Comparison of ENCODE assay signal across 11 mouse cellular contexts in genomic region chr4:95652044-95652443, GRCm38 (mm10).
DNase-seq lines count a peak whose midpoint lies in the region; ATAC-seq lines count a peak whose summit lies in the region.
"Had no signal": no experiment of that assay in that cellular context is flagged by ENCODE, and none has a peak within 500 bp of the region (broad histone marks: within the 10 kb centered on the region; RNA-seq: fewer than 3 reads in every experiment).

No protein-coding gene starts in this region.

- H3K4me1 ChIP-seq in hindbrain, embryonic 12.5 days, result peaks cover 16% of the 10 kb centered on the region
- peaks cover 7% of the 10 kb centered on the region for H3K4me1 ChIP-seq in hindbrain, embryonic 14.5 days (replicated peaks; ENCODE audit: control insufficient read depth, insufficient read depth, low read length)
- H3K4me1 ChIP-seq in embryonic facial prominence, embryonic 12.5 days, result peaks cover 31% of the 10 kb centered on the region
- H3K4me1 ChIP-seq in limb, embryonic 13.5 days, result peaks cover 36% of the 10 kb centered on the region

- ATAC-seq in hindbrain, embryonic 12.5 days (ENCODE audit: low FRiP score), result no peak
- ATAC-seq in hindbrain, embryonic 14.5 days (ENCODE audit: low FRiP score), result no peak
- peak; percentile 67; the same call in 1 of the 2 replicates for ATAC-seq in embryonic facial prominence, embryonic 12.5 days (ENCODE audit: insufficient number of reproducible peaks, insufficient read depth, low FRiP score, low TSS enrichment)
- peak; percentile 62 for ATAC-seq in limb, embryonic 13.5 days (ENCODE audit: low FRiP score, low read depth)
- ATAC-seq: intestine, postnatal 0 days had no signal

- no peak overlapping the region for H3K4me3 ChIP-seq in hindbrain, embryonic 12.5 days
- no peak overlapping the region for H3K4me3 ChIP-seq in hindbrain, embryonic 14.5 days (replicated peaks; ENCODE audit: low read length)
- H3K4me3 ChIP-seq in embryonic facial prominence, embryonic 12.5 days, result no peak overlapping the region
- no peak overlapping the region for H3K4me3 ChIP-seq in limb, embryonic 13.5 days

- no peaks in the 10 kb centered on the region for H3K36me3 ChIP-seq in hindbrain, embryonic 12.5 days
- no peaks in the 10 kb centered on the region for H3K36me3 ChIP-seq in hindbrain, embryonic 14.5 days (replicated peaks; ENCODE audit: control insufficient read depth, insufficient read depth)
- no peaks in the 10 kb centered on the region for H3K36me3 ChIP-seq in embryonic facial prominence, embryonic 12.5 days
- no peaks in the 10 kb centered on the region for H3K36me3 ChIP-seq in limb, embryonic 13.5 days

- no peak overlapping the region for H3K4me2 ChIP-seq in hindbrain, embryonic 12.5 days (replicated peaks)
- no peak overlapping the region for H3K4me2 ChIP-seq in hindbrain, embryonic 14.5 days (replicated peaks)
- no peak overlapping the region for H3K4me2 ChIP-seq in embryonic facial prominence, embryonic 12.5 days (replicated peaks)
- no peak overlapping the region for H3K4me2 ChIP-seq in limb, embryonic 13.5 days (replicated peaks)

- DNase-seq in hindbrain, embryonic 14.5 days (ENCODE audit: low spot score), result no peak
- peak; percentile 25 for DNase-seq in NIH3T3 (ENCODE audit: low read depth)
- no peak for DNase-seq in spleen, postnatal 14 days (ENCODE audit: low spot score in 2 of 2)
- DNase-seq in layer of hippocampus, adult 9-10 months (ENCODE audit: low spot score), result no peak
- no peak for DNase-seq in urinary bladder, adult 2 months (ENCODE audit: low spot score)
- DNase-seq: liver; thymus, postnatal 25 days had no signal

- H3K9me3 ChIP-seq in hindbrain, embryonic 12.5 days (replicated peaks), result no peaks in the 10 kb centered on the region
- H3K9me3 ChIP-seq in hindbrain, embryonic 14.5 days (ENCODE audit: control insufficient read depth, low read length), result no peaks in the 10 kb centered on the region
- H3K9me3 ChIP-seq in embryonic facial prominence, embryonic 12.5 days, result no peaks in the 10 kb centered on the region
- no peaks in the 10 kb centered on the region for H3K9me3 ChIP-seq in limb, embryonic 13.5 days

- 0 out of 2 replicates have a peak overlapping the region, but pooled peaks have one; percentile 5 for H3K27ac ChIP-seq in hindbrain, embryonic 12.5 days
- H3K27ac ChIP-seq in hindbrain, embryonic 14.5 days, result no peak overlapping the region
- H3K27ac ChIP-seq in embryonic facial prominence, embryonic 12.5 days, result peak overlapping the region; percentile 77
- peak overlapping the region; percentile 61; the same call in 1 of the 2 replicates for H3K27ac ChIP-seq in limb, embryonic 13.5 days

- H3K9ac ChIP-seq in hindbrain, embryonic 12.5 days, result no peak overlapping the region
- no peak overlapping the region for H3K9ac ChIP-seq in hindbrain, embryonic 14.5 days
- H3K9ac ChIP-seq in embryonic facial prominence, embryonic 12.5 days, result no peak overlapping the region
- no peak overlapping the region for H3K9ac ChIP-seq in limb, embryonic 13.5 days

- 38% methylated on average over 6 of the region's 6 CpGs for WGBS in hindbrain, embryonic 12.5 days
- 54% methylated on average over 6 of the region's 6 CpGs for WGBS in hindbrain, embryonic 14.5 days
- 18% methylated on average over 6 of the region's 6 CpGs for WGBS in embryonic facial prominence, embryonic 12.5 days
- 32% methylated on average over 6 of the region's 6 CpGs for WGBS in limb, embryonic 13.5 days

- no peaks in the 10 kb centered on the region for H3K27me3 ChIP-seq in hindbrain, embryonic 12.5 days
- H3K27me3 ChIP-seq in hindbrain, embryonic 14.5 days (ENCODE audit: control insufficient read depth, insufficient read depth, low read length), result no peaks in the 10 kb centered on the region
- H3K27me3 ChIP-seq in embryonic facial prominence, embryonic 12.5 days, result no peaks in the 10 kb centered on the region
- H3K27me3 ChIP-seq in limb, embryonic 13.5 days, result no peaks in the 10 kb centered on the region

Comparison
In these comparisons a context has a peak if more than half of its experiments do, and no peak if none do; other contexts are left out.
1. ATAC-seq: peak in embryonic facial prominence, embryonic 12.5 days (single experiment) and limb, embryonic 13.5 days (single experiment); none in hindbrain, embryonic 12.5 days (single experiment) and hindbrain, embryonic 14.5 days (single experiment).